Mouse (Mus musculus): ENCODE results near the gene Yaf2.
"Not testable (repeated sequence)": the region's sequence is repeated elsewhere in the genome, so short reads cannot be mapped to it uniquely, and the experiment has no call there.

DNA sequence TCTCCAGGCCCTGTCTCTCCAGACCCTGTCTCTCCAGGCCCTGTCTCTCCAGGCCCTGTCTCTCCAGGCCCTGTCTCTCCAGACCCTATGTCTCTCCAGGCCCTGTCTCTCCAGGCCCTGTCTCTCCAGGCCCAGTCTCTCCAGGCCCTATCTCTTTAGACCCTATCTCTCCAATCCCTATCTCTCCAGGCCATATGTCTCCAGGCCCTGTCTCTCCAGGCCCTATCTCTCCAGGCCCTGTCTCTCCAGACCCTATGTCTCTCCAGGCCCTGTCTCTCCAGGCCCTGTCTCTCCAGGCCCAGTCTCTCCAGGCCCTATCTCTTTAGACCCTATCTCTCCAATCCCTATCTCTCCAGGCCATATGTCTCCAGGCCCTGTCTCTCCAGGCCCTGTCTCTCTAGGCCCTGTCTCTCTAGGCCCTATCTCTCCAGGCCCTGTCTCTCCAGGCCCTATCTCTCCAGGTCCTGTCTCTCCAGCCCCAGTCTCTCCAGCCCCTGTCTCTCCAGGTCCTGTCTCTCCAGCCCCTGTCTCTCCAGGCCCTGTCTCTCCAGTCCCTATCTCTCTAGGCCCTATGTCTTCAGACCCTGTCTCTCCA is 35.9 kb upstream of the Yaf2 start:
- not testable (repeated sequence) for TF ChIP-seq EP300, CTCF (IDR thresholded peaks at IDR 0.05)

Measured in lung, postnatal 0 days (tissue).